ENCODE assay signal across 14 mouse cellular contexts in the genomic region with DNA sequence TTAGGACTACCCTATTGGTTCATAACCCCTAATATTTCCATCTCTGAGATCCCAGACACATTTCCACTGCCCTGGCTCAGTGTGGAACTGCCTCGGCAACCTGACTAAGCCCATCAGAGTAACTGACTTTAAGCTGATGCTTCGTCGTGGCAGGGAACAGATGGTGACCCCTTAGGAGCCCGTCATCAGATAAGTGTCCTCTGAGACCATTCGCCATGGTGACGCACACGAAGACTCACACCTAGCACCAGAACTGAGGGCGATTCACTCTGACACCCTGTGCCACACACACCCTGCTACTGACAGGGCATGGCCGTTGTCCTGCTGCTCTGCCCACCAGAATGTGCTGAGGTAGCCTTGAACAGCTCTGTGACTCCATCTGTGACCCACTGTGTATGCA.
"Had no signal": no experiment of that assay in that cellular context is flagged by ENCODE, and none has a peak within 500 bp of the region (broad histone marks: within the 10 kb centered on the region; RNA-seq: fewer than 3 reads in every experiment).

No protein-coding gene starts in this region.

- H3K36me3 ChIP-seq: limb, embryonic 10.5 days; liver, embryonic 15.5 days had no signal

- ATAC-seq: lung, postnatal 0 days; midbrain, embryonic 13.5 days had no signal

- H3K9ac ChIP-seq: liver, embryonic 15.5 days; midbrain, embryonic 13.5 days; neural tube, embryonic 13.5 days had no signal

- H3K27ac ChIP-seq: left cerebral cortex, adult 2 months; limb, embryonic 10.5 days; liver, embryonic 15.5 days; midbrain, embryonic 13.5 days; neural tube, embryonic 13.5 days had no signal

- H3K27me3 ChIP-seq: liver, embryonic 15.5 days; midbrain, embryonic 13.5 days; neural tube, embryonic 13.5 days had no signal

- H3K4me3 ChIP-seq: left cerebral cortex, adult 2 months; limb, embryonic 10.5 days; liver, embryonic 15.5 days; midbrain, embryonic 13.5 days; neural tube, embryonic 13.5 days had no signal

- DNase-seq: kidney, adult 8-10 months; kidney, postnatal 25 days; lung, adult 2 months; lung, postnatal 36 days; right cerebral cortex, adult 18-20 months; right cerebral cortex, postnatal 25 days; thymus, postnatal 14 days had no signal

- H3K4me1 ChIP-seq: limb, embryonic 10.5 days; liver, embryonic 15.5 days had no signal

- H3K4me2 ChIP-seq: liver, embryonic 11.5 days; liver, embryonic 15.5 days; midbrain, embryonic 13.5 days; neural tube, embryonic 13.5 days had no signal

- H3K9me3 ChIP-seq: limb, embryonic 10.5 days; liver, embryonic 15.5 days; midbrain, embryonic 13.5 days; neural tube, embryonic 13.5 days had no signal
